ENCODE assay signal across 7 mouse cellular contexts in genomic region chr4:124709961-124710446, GRCm38 (mm10). TPM values are rescaled to one million over a fixed set of nuclear protein-coding genes. Genes with fewer than 3 reads are reported as not detected.
DNase-seq lines count a peak whose midpoint lies in the region; ATAC-seq and TF ChIP-seq lines count a peak whose summit lies in the region.

No protein-coding gene starts in this region.

- no peaks in the 10 kb centered on the region for H3K27me3 ChIP-seq in C2C12 (ENCODE audit: control insufficient read depth, insufficient read depth, insufficient read length)
- H3K27me3 ChIP-seq in liver, embryonic 15.5 days, result no peaks in the 10 kb centered on the region; the same call in 1 of the 2 replicates
- H3K27me3 ChIP-seq in neural tube, embryonic 11.5 days (ENCODE audit: control insufficient read depth, insufficient read depth, low read length), result peaks cover 7% of the 10 kb centered on the region; the same call in 1 of the 2 replicates

- intact Hi-C loops in gastrocnemius, postnatal 14 days (cut with DNase I; ENCODE audit: low total_unique reads), result loop anchor here (10.0 kb wide), 1 partner anchor 135 kb away; no protein-coding TSS in a partner anchor

- ATAC-seq in liver, embryonic 15.5 days (ENCODE audit: insufficient read depth), result no peak
- ATAC-seq in neural tube, embryonic 11.5 days (ENCODE audit: insufficient read depth, low FRiP score, low TSS enrichment), result no peak

- peaks cover 30% of the 10 kb centered on the region for H3K36me3 ChIP-seq in C2C12 (ENCODE audit: control insufficient read depth, insufficient read depth)
- peaks cover 8% of the 10 kb centered on the region; the same call in 1 of the 2 replicates for H3K36me3 ChIP-seq in liver, embryonic 15.5 days (replicated peaks)
- no peaks in the 10 kb centered on the region for H3K36me3 ChIP-seq in neural tube, embryonic 11.5 days (ENCODE audit: control insufficient read depth, insufficient read depth, low read length)

- H3K27ac ChIP-seq in liver, embryonic 15.5 days (replicated peaks), result peak overlapping the region; percentile 87
- 0 out of 2 replicates have a peak overlapping the region, but pooled peaks have one; percentile 23 for H3K27ac ChIP-seq in neural tube, embryonic 11.5 days (ENCODE audit: low read depth, low read length)

- H3K4me1 ChIP-seq in liver, embryonic 15.5 days (replicated peaks), result peaks cover 64% of the 10 kb centered on the region
- H3K4me1 ChIP-seq in neural tube, embryonic 11.5 days (ENCODE audit: control insufficient read depth, insufficient read depth, low read length), result peaks cover 16% of the 10 kb centered on the region

- peak overlapping the region; percentile 41 for H3ac ChIP-seq in C2C12 (ENCODE audit: control insufficient read depth, insufficient read length, low read depth)

- no peaks in the 10 kb centered on the region for H3K9me3 ChIP-seq in liver, embryonic 15.5 days (replicated peaks)
- no peaks in the 10 kb centered on the region for H3K9me3 ChIP-seq in neural tube, embryonic 11.5 days (ENCODE audit: control insufficient read depth, low read length)

- no peak overlapping the region for H3K4me3 ChIP-seq in C2C12 (ENCODE audit: insufficient read depth, poor library complexity, severe bottlenecking)
- peak overlapping the region; percentile 41 for H3K4me3 ChIP-seq in liver, embryonic 15.5 days (replicated peaks)
- peak overlapping the region; percentile 16; the same call in 1 of the 2 replicates for H3K4me3 ChIP-seq in neural tube, embryonic 11.5 days (ENCODE audit: low read depth, low read length)

- peak overlapping the region; percentile 49; the same call in 1 of the 2 replicates for H3K9ac ChIP-seq in liver, embryonic 15.5 days
- H3K9ac ChIP-seq in neural tube, embryonic 11.5 days (ENCODE audit: low read length), result no peak overlapping the region

- H3K79me3 ChIP-seq in C2C12 (ENCODE audit: low read depth), result peaks cover 26% of the 10 kb centered on the region

- H3K79me2 ChIP-seq in C2C12 (ENCODE audit: control insufficient read depth, insufficient read depth), result peaks cover 34% of the 10 kb centered on the region

- no peak for TF ChIP-seq CTCF in C2C12 (IDR thresholded peaks at IDR 0.05; ENCODE audit: control insufficient read depth, insufficient read depth, insufficient read length)

- peak; percentile 66 for DNase-seq in ZHBTc4 (ENCODE audit: low read depth, low spot score)
- DNase-seq in gastrocnemius, postnatal 14 days, result peak; percentile 52
- DNase-seq in induced T-regulatory cell, adult 2 months (ENCODE audit: low read depth), result peak; percentile 58
- peak; percentile 49 for DNase-seq in neural tube, embryonic 11.5 days (ENCODE audit: low spot score)
- DNase-seq in layer of hippocampus, adult 18-20 months (ENCODE audit: low spot score in 2 of 2), result no peak

- 5% methylated on average over 18 of the region's 18 CpGs for WGBS in liver, embryonic 15.5 days (ENCODE audit: insufficient replicate concordance)
- 4% methylated on average over 18 of the region's 18 CpGs for WGBS in neural tube, embryonic 11.5 days

- peak overlapping the region; percentile 85 for H3K4me2 ChIP-seq in liver, embryonic 15.5 days
- H3K4me2 ChIP-seq in neural tube, embryonic 11.5 days (ENCODE audit: low read depth), result peak overlapping the region; percentile 37

TF ChIP-seq in C2C12, 6 proteins besides CTCF, POLR2A, EP300 and RAD21:
- TF ChIP-seq FOSL1 (IDR thresholded peaks at IDR 0.05; ENCODE audit: insufficient read depth, low read length, poor library complexity, severe bottlenecking), result no peak
- TF ChIP-seq MYOD1 (IDR thresholded peaks at IDR 0.05; ENCODE audit: control insufficient read depth, insufficient read length, low read depth), result no peak
- no peak for TF ChIP-seq MYOG (IDR thresholded peaks at IDR 0.05; ENCODE audit: control insufficient read depth, extremely low read depth, insufficient read length)
- no peak for TF ChIP-seq CEBPB (IDR thresholded peaks at IDR 0.05; ENCODE audit: low read depth)
- no peak for TF ChIP-seq MAX (IDR thresholded peaks at IDR 0.05)
- no peak for TF ChIP-seq USF1 (IDR thresholded peaks at IDR 0.05; ENCODE audit: low read depth)

RNA-seq across cellular contexts. Expression of gene Sf3a3, which starts 4.6 kb away (rescaled TPM):
- polyA plus RNA-seq in C2C12 (2012; fragmentation: generic; extraction: Trizol), result 71.6 TPM
- total RNA-seq in gastrocnemius, postnatal 14 days (2021), result 10 to 100 TPM; 14.7 to 17.4 TPM
- polyA plus RNA-seq in liver, embryonic 15.5 days (2015; fragmentation: Nextera tagmentation; extraction: Ambion mirVana), result 53.9 and 58.2 TPM in 2 replicates
- 196 TPM in 2 replicates for polyA plus RNA-seq in neural tube, embryonic 11.5 days (2014; fragmentation: Nextera tagmentation; extraction: Ambion mirVana)
- total RNA-seq in layer of hippocampus, adult 18-20 months (2021), result 10 to 100 TPM; 35.0 TPM

RNA-seq across cellular contexts. Expression of gene Fhl3, which starts 9.5 kb away (rescaled TPM):
- 206 TPM for polyA plus RNA-seq in C2C12 (2012; fragmentation: generic; extraction: Trizol)
- 100 to 1,000 TPM in 1 of 2 experiments, 10 to 100 TPM in 1; 77.5 to 112 TPM for total RNA-seq in gastrocnemius, postnatal 14 days (2021)
- polyA plus RNA-seq in liver, embryonic 15.5 days (2015; fragmentation: Nextera tagmentation; extraction: Ambion mirVana), result 1.9 and 2.1 TPM in 2 replicates
- polyA plus RNA-seq in neural tube, embryonic 11.5 days (2014; fragmentation: Nextera tagmentation; extraction: Ambion mirVana), result 6.2 and 6.5 TPM in 2 replicates
- 1 to 10 TPM; 1.2 to 1.4 TPM for total RNA-seq in layer of hippocampus, adult 18-20 months (2021)

RNA-seq across cellular contexts. Expression of gene Utp11, which starts 16.6 kb away (rescaled TPM):
- polyA plus RNA-seq in C2C12 (2012; fragmentation: generic; extraction: Trizol), result 29.7 TPM
- total RNA-seq in gastrocnemius, postnatal 14 days (2021), result 10 to 100 TPM; 16.5 to 20.4 TPM
- polyA plus RNA-seq in liver, embryonic 15.5 days (2015; fragmentation: Nextera tagmentation; extraction: Ambion mirVana), result 18.9 and 23.4 TPM in 2 replicates
- polyA plus RNA-seq in neural tube, embryonic 11.5 days (2014; fragmentation: Nextera tagmentation; extraction: Ambion mirVana), result 54.0 and 56.7 TPM in 2 replicates
- total RNA-seq in layer of hippocampus, adult 18-20 months (2021), result 10 to 100 TPM; 16.8 to 18.1 TPM

RNA-seq across cellular contexts. Expression of gene Inpp5b, which starts 31.6 kb away (rescaled TPM):
- 13.8 TPM for polyA plus RNA-seq in C2C12 (2012; fragmentation: generic; extraction: Trizol)
- 1 to 10 TPM; 8.7 to 9.4 TPM for total RNA-seq in gastrocnemius, postnatal 14 days (2021)
- 38.1 and 38.3 TPM in 2 replicates for polyA plus RNA-seq in liver, embryonic 15.5 days (2015; fragmentation: Nextera tagmentation; extraction: Ambion mirVana)
- polyA plus RNA-seq in neural tube, embryonic 11.5 days (2014; fragmentation: Nextera tagmentation; extraction: Ambion mirVana), result 24.9 and 25.5 TPM in 2 replicates
- total RNA-seq in layer of hippocampus, adult 18-20 months (2021), result 10 to 100 TPM; 42.9 to 47.1 TPM

RNA-seq across cellular contexts. Expression of gene Pou3f1, which starts 53.4 kb away (rescaled TPM):
- polyA plus RNA-seq in C2C12 (2012; fragmentation: generic; extraction: Trizol), result 0.01 TPM
- 1 to 10 TPM; 1.3 to 2.2 TPM for total RNA-seq in gastrocnemius, postnatal 14 days (2021)
- polyA plus RNA-seq in liver, embryonic 15.5 days (2015; fragmentation: Nextera tagmentation; extraction: Ambion mirVana), result not detected in 2 replicates
- polyA plus RNA-seq in neural tube, embryonic 11.5 days (2014; fragmentation: Nextera tagmentation; extraction: Ambion mirVana), result 17.0 and 17.1 TPM in 2 replicates
- 10 to 100 TPM; 49.2 to 54.0 TPM for total RNA-seq in layer of hippocampus, adult 18-20 months (2021)

Comparison
In these comparisons a context has a peak if more than half of its experiments do, and no peak if none do; other contexts are left out.
1. DNase-seq: peak in ZHBTc4 (single experiment), gastrocnemius, postnatal 14 days (single experiment), induced T-regulatory cell, adult 2 months (single experiment) and neural tube, embryonic 11.5 days (single experiment); none in layer of hippocampus, adult 18-20 months (0 of 2).
2. RNA of gene Fhl3, which starts 9.5 kb away (polyA plus RNA-seq): 206 TPM in C2C12 (single experiment); 6.2 to 6.5 TPM in neural tube, embryonic 11.5 days and 1.9 to 2.1 TPM in liver, embryonic 15.5 days; every median in the first group is over 10 times any median in the second.